Mouse (Mus musculus): ENCODE results near the gene Gh. TPM values are rescaled to one million over a fixed set of nuclear protein-coding genes. Genes with fewer than 3 reads are reported as not detected.
A peak's percentile ranks its signal among the peaks of the same experiment; 100 is the strongest.
"Not testable (repeated sequence)": the region's sequence is repeated elsewhere in the genome, so short reads cannot be mapped to it uniquely, and the experiment has no call there.

The Gh gene
- polyA plus RNA-seq (2014; fragmentation: Nextera tagmentation; extraction: Ambion mirVana) = not detected in 2 replicates

DNA sequence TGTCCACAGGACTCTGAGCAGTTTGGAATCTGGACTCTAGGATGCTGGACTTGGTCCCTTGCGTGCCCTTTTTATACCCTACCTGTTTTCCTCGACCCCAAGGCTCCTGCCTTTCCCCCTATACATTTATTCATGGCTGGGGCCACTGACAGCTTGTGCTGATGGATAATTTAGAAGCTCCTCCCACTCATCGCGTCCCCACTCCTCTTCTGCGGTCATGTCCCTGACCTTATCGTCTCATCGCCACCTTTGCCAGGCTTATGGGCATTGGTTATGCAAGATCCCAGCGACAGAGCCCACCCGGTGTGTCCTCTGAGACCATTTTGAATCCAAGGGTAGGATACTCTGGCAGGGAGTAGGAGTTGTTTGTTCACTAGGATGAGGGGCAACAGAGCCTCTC, at the start of gene Gh:
Gene Gh, minus strand, starts transcription at position 101 of the 400 bp plus-strand sequence.
- 83% methylated on average over 9 of the region's 9 CpGs for WGBS
- H3K4me3 ChIP-seq (ENCODE audit: low read depth, low read length) = no peak within 1 kb of the TSS
- no peak within 1 kb of the TSS for H3K4me2 ChIP-seq (ENCODE audit: low read depth, severe bottlenecking)
- H3K27ac ChIP-seq (replicated peaks; ENCODE audit: low read depth, low read length) = no peak within 1 kb of the TSS
- no peak for DNase-seq (ENCODE audit: low spot score)
- H3K36me3 ChIP-seq (ENCODE audit: control insufficient read depth, insufficient read depth, low read length) = no peaks in the 10 kb centered on the region
- H3K9me3 ChIP-seq (ENCODE audit: control insufficient read depth, low read length) = no peaks in the 10 kb centered on the region
- no peaks in the 10 kb centered on the region for H3K27me3 ChIP-seq (ENCODE audit: control insufficient read depth, insufficient read depth, low read length)
- no peaks in the 10 kb centered on the region for H3K4me1 ChIP-seq (ENCODE audit: control insufficient read depth, insufficient read depth, low read length)
- H3K9ac ChIP-seq (ENCODE audit: low read length) = no peak within 1 kb of the TSS
- ATAC-seq (ENCODE audit: insufficient number of reproducible peaks, low FRiP score, low TSS enrichment, low read depth) = no peak

- no peaks in the 10 kb centered on the region for H3K9me3 ChIP-seq (ENCODE audit: control insufficient read depth, low read length)
- no peak overlapping the region for H3K4me3 ChIP-seq (ENCODE audit: low read depth, low read length)
- no peak overlapping the region for H3K4me2 ChIP-seq (ENCODE audit: low read depth, severe bottlenecking)
- ATAC-seq (ENCODE audit: insufficient number of reproducible peaks, low FRiP score, low TSS enrichment, low read depth) = no peak
- H3K27me3 ChIP-seq (ENCODE audit: control insufficient read depth, insufficient read depth, low read length) = no peaks in the 10 kb centered on the region
- no peaks in the 10 kb centered on the region for H3K36me3 ChIP-seq (ENCODE audit: control insufficient read depth, insufficient read depth, low read length)
- DNase-seq (ENCODE audit: low spot score) = no peak
- no peak overlapping the region for H3K9ac ChIP-seq (ENCODE audit: low read length)
- no peaks in the 10 kb centered on the region for H3K4me1 ChIP-seq (ENCODE audit: control insufficient read depth, insufficient read depth, low read length)
- WGBS = 62% methylated on average over 3 of the region's 3 CpGs
- H3K27ac ChIP-seq (replicated peaks; ENCODE audit: low read depth, low read length) = no peak overlapping the region
Observed at GRCm38 (mm10) chr11:106351253-106351652, 49.6 kb upstream of the Gh start.

DNA sequence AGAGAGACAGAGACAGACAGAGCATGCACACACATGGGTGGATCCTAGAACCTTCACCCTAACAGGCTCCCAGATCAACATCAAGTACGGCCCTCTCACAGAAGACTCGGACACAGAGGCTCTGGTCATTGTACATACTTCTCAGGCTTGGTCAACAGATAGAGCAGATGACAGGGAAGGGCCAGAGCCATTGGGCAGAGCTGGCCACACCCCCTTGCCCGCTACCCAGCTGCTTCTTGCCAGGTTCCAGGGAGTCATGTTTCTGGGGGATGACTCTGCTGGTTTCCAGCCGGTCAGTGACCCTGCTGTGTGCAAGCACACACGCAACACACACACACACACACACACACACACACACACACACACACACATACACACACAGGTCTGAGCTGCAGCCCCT, 49.2 kb upstream of the Gh start:
- no peaks in the 10 kb centered on the region for H3K27me3 ChIP-seq (ENCODE audit: control insufficient read depth, insufficient read depth, low read length)
- DNase-seq (ENCODE audit: low spot score) (no peak), ATAC-seq (ENCODE audit: insufficient number of reproducible peaks, low FRiP score, low TSS enrichment, low read depth) (0 out of 2 replicates have a peak, but pooled peaks have one; percentile 47)
- no peaks in the 10 kb centered on the region for H3K36me3 ChIP-seq (ENCODE audit: control insufficient read depth, insufficient read depth, low read length)
- H3K4me2 ChIP-seq (ENCODE audit: low read depth, severe bottlenecking) = no peak overlapping the region
- no peak overlapping the region for H3K9ac ChIP-seq (ENCODE audit: low read length)
- no peaks in the 10 kb centered on the region for H3K4me1 ChIP-seq (ENCODE audit: control insufficient read depth, insufficient read depth, low read length)
- 35% methylated on average over 5 of the region's 5 CpGs for WGBS
- no peaks in the 10 kb centered on the region for H3K9me3 ChIP-seq (ENCODE audit: control insufficient read depth, low read length)
- H3K27ac ChIP-seq (replicated peaks; ENCODE audit: low read depth, low read length) = no peak overlapping the region
- H3K4me3 ChIP-seq (ENCODE audit: low read depth, low read length) = no peak overlapping the region

GRCm38 (mm10) chr11:106349772-106350171, 48.1 kb upstream of the Gh start:
- DNase-seq (ENCODE audit: low spot score) = no peak
- no peak overlapping the region for H3K27ac ChIP-seq (replicated peaks; ENCODE audit: low read depth, low read length)
- H3K4me3 ChIP-seq (ENCODE audit: low read depth, low read length) = no peak overlapping the region
- 86% methylated on average over 6 of the region's 6 CpGs for WGBS
- no peaks in the 10 kb centered on the region for H3K27me3 ChIP-seq (ENCODE audit: control insufficient read depth, insufficient read depth, low read length)
- no peak for ATAC-seq (ENCODE audit: insufficient number of reproducible peaks, low FRiP score, low TSS enrichment, low read depth)
- H3K9me3 ChIP-seq (ENCODE audit: control insufficient read depth, low read length) = no peaks in the 10 kb centered on the region
- H3K4me2 ChIP-seq (ENCODE audit: low read depth, severe bottlenecking) = no peak overlapping the region
- H3K36me3 ChIP-seq (ENCODE audit: control insufficient read depth, insufficient read depth, low read length) = no peaks in the 10 kb centered on the region
- H3K4me1 ChIP-seq (ENCODE audit: control insufficient read depth, insufficient read depth, low read length) = no peaks in the 10 kb centered on the region
- no peak overlapping the region for H3K9ac ChIP-seq (ENCODE audit: low read length)

GRCm38 (mm10) chr11:106344910-106345309, 43.2 kb upstream of the Gh start:
- Histone ChIP-seq H3K4me1 (ENCODE audit: control insufficient read depth, insufficient read depth, low read length) (no peaks in the 10 kb centered on the region), H3K27ac (replicated peaks; ENCODE audit: low read depth, low read length) (no peak overlapping the region), H3K4me2 (ENCODE audit: low read depth, severe bottlenecking) (no peak overlapping the region), H3K9me3 (ENCODE audit: control insufficient read depth, low read length) (no peaks in the 10 kb centered on the region), H3K4me3 (ENCODE audit: low read depth, low read length) (no peak overlapping the region), H3K36me3 (ENCODE audit: control insufficient read depth, insufficient read depth, low read length) (no peaks in the 10 kb centered on the region), H3K27me3 (ENCODE audit: control insufficient read depth, insufficient read depth, low read length) (no peaks in the 10 kb centered on the region), H3K9ac (ENCODE audit: low read length) (no peak overlapping the region)
- no peak for ATAC-seq (ENCODE audit: insufficient number of reproducible peaks, low FRiP score, low TSS enrichment, low read depth)
- no peak for DNase-seq (ENCODE audit: low spot score)
- WGBS = 55% methylated on average over 6 of the region's 6 CpGs

- Histone ChIP-seq H3K4me2 (ENCODE audit: low read depth, severe bottlenecking) (no peak overlapping the region), H3K4me3 (ENCODE audit: low read depth, low read length) (no peak overlapping the region), H3K27ac (replicated peaks; ENCODE audit: low read depth, low read length) (no peak overlapping the region), H3K9ac (ENCODE audit: low read length) (no peak overlapping the region), H3K36me3 (ENCODE audit: control insufficient read depth, insufficient read depth, low read length) (no peaks in the 10 kb centered on the region), H3K9me3 (ENCODE audit: control insufficient read depth, low read length) (no peaks in the 10 kb centered on the region), H3K4me1 (ENCODE audit: control insufficient read depth, insufficient read depth, low read length) (no peaks in the 10 kb centered on the region), H3K27me3 (ENCODE audit: control insufficient read depth, insufficient read depth, low read length) (no peaks in the 10 kb centered on the region)
- 86% methylated on average over 9 of the region's 9 CpGs for WGBS
- ATAC-seq (ENCODE audit: insufficient number of reproducible peaks, low FRiP score, low TSS enrichment, low read depth) (no peak), DNase-seq (ENCODE audit: low spot score) (no peak)
Observed at GRCm38 (mm10) chr11:106340990-106341520, 39.4 kb upstream of the Gh start.

DNA sequence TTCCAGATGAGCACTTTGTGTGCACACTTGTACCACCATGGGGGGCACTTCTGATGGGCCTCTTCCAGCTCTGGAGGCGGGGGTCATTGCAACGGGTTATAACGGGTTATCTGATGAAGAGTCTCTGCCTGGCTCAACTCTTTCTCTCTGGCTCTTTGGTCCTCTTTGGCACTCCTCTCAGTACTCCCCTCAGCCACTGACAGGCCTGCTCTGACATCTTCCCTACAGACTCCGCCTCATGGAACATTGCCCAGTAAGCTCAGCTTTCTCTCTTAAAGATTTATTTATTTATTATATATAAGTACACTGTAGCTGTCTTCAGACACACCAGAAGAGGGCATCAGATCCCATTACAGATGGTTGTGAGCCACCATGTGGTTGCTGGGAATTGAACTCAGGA, 37.7 kb upstream of the Gh start:
- not testable (repeated sequence) for DNase-seq (ENCODE audit: low spot score); ATAC-seq (ENCODE audit: insufficient number of reproducible peaks, low FRiP score, low TSS enrichment, low read depth)
- WGBS = 90% methylated on average over 4 of the region's 4 CpGs

GRCm38 (mm10) chr11:106338870-106339269, 37.2 kb upstream of the Gh start:
- no peaks in the 10 kb centered on the region for H3K36me3 ChIP-seq (ENCODE audit: control insufficient read depth, insufficient read depth, low read length)
- H3K4me1 ChIP-seq (ENCODE audit: control insufficient read depth, insufficient read depth, low read length) = 0 out of 2 replicates have a peak, but pooled peaks cover 2% of the 10 kb centered on the region
- ATAC-seq (ENCODE audit: insufficient number of reproducible peaks, low FRiP score, low TSS enrichment, low read depth) (no peak), DNase-seq (ENCODE audit: low spot score) (no peak)
- no peak overlapping the region for H3K27ac ChIP-seq (replicated peaks; ENCODE audit: low read depth, low read length)
- no peak overlapping the region for H3K4me3 ChIP-seq (ENCODE audit: low read depth, low read length)
- H3K4me2 ChIP-seq (ENCODE audit: low read depth, severe bottlenecking) = no peak overlapping the region
- H3K9me3 ChIP-seq (ENCODE audit: control insufficient read depth, low read length) = no peaks in the 10 kb centered on the region
- WGBS = 77% methylated on average over 7 of the region's 7 CpGs
- no peak overlapping the region for H3K9ac ChIP-seq (ENCODE audit: low read length)
- H3K27me3 ChIP-seq (ENCODE audit: control insufficient read depth, insufficient read depth, low read length) = no peaks in the 10 kb centered on the region

More for the DNA sequence above, 37.7 kb upstream of the Gh start:
- H3K9ac ChIP-seq (ENCODE audit: low read length); H3K9me3 ChIP-seq (ENCODE audit: control insufficient read depth, low read length); H3K27ac ChIP-seq (replicated peaks; ENCODE audit: low read depth, low read length); H3K36me3 ChIP-seq (ENCODE audit: control insufficient read depth, insufficient read depth, low read length); H3K27me3 ChIP-seq (ENCODE audit: control insufficient read depth, insufficient read depth, low read length); H3K4me2 ChIP-seq (ENCODE audit: low read depth, severe bottlenecking); H3K4me3 ChIP-seq (ENCODE audit: low read depth, low read length); H3K4me1 ChIP-seq (ENCODE audit: control insufficient read depth, insufficient read depth, low read length): not testable (repeated sequence)

DNA sequence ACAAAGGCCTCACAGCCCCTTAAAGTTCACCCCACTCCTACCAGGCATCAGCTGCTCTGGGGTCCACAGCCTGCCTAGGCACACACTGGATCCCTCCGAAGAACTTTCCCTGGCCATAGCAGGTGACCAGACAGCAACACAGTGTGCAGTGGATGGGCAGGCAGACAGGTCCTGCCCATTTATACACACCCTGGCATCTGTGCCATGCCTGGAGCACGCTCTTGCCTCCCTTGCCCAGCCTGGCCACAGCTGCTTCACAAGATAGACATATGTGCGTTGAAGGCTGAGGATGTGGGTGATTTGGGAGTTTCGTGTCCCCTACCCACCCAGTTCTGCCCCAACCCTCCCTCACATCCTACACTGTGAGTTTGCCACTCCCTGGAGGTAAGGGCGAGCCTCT, 36.4 kb upstream of the Gh start:
- Histone ChIP-seq H3K9me3 (ENCODE audit: control insufficient read depth, low read length) (no peaks in the 10 kb centered on the region), H3K27me3 (ENCODE audit: control insufficient read depth, insufficient read depth, low read length) (no peaks in the 10 kb centered on the region), H3K4me1 (ENCODE audit: control insufficient read depth, insufficient read depth, low read length) (0 out of 2 replicates have a peak, but pooled peaks cover 2% of the 10 kb centered on the region), H3K27ac (replicated peaks; ENCODE audit: low read depth, low read length) (no peak overlapping the region), H3K4me2 (ENCODE audit: low read depth, severe bottlenecking) (no peak overlapping the region), H3K36me3 (ENCODE audit: control insufficient read depth, insufficient read depth, low read length) (no peaks in the 10 kb centered on the region), H3K4me3 (ENCODE audit: low read depth, low read length) (no peak overlapping the region), H3K9ac (ENCODE audit: low read length) (no peak overlapping the region)
- ATAC-seq (ENCODE audit: insufficient number of reproducible peaks, low FRiP score, low TSS enrichment, low read depth) = no peak
- 86% methylated on average over 5 of the region's 5 CpGs for WGBS
- DNase-seq (ENCODE audit: low spot score) = no peak

All from limb, embryonic 11.5 days (tissue).